Mouse (Mus musculus): ENCODE data around the gene Pgbd1.

Pgbd1 gene

GRCm38 (mm10) chr13:21415750-21416149 is 25.1 kb downstream of the Pgbd1 start:
- no peak for ATAC-seq (ENCODE audit: low TSS enrichment)

GRCm38 (mm10) chr13:21415266-21415665 is 25.6 kb downstream of the Pgbd1 start:
- no peak for ATAC-seq (ENCODE audit: low TSS enrichment)

- ATAC-seq (ENCODE audit: low TSS enrichment), result no peak
Observed at GRCm38 (mm10) chr13:21414231-21415212, 26.3 kb downstream of the Pgbd1 start.

GRCm38 (mm10) chr13:21408805-21409459 is 31.9 kb downstream of the Pgbd1 start:
- peak; percentile 53; the same call in 1 of the 2 replicates for ATAC-seq (ENCODE audit: low TSS enrichment)

- peak; percentile 100 for ATAC-seq (ENCODE audit: low TSS enrichment)
Observed at GRCm38 (mm10) chr13:21407969-21408804, 32.7 kb downstream of the Pgbd1 start.

GRCm38 (mm10) chr13:21407341-21407740 is 33.5 kb downstream of the Pgbd1 start:
- ATAC-seq (ENCODE audit: low TSS enrichment), result no peak

- peak; percentile 17 for ATAC-seq (ENCODE audit: low TSS enrichment)
Observed at GRCm38 (mm10) chr13:21402848-21403247, 38.0 kb downstream of the Pgbd1 start.

GRCm38 (mm10) chr13:21402287-21402846 is 38.5 kb downstream of the Pgbd1 start, which contains the start of gene Zkscan3:
Gene Zkscan3 (minus strand): TSS chr13:21402755.
- peak; percentile 99 for ATAC-seq (ENCODE audit: low TSS enrichment)

- ATAC-seq (ENCODE audit: low TSS enrichment), result peak; percentile 36
Observed at GRCm38 (mm10) chr13:21401636-21402286, 39.1 kb downstream of the Pgbd1 start.

GRCm38 (mm10) chr13:21401166-21401565 is 39.7 kb downstream of the Pgbd1 start:
- ATAC-seq (ENCODE audit: low TSS enrichment), result no peak

- no peak for ATAC-seq (ENCODE audit: low TSS enrichment)
Observed at GRCm38 (mm10) chr13:21397486-21397885, 43.4 kb downstream of the Pgbd1 start.

- peak; percentile 71 for ATAC-seq (ENCODE audit: low TSS enrichment)
Observed at GRCm38 (mm10) chr13:21396048-21396447, 44.8 kb downstream of the Pgbd1 start.

GRCm38 (mm10) chr13:21395623-21396022 is 45.2 kb downstream of the Pgbd1 start:
- ATAC-seq (ENCODE audit: low TSS enrichment), result 0 out of 2 replicates have a peak, but pooled peaks have one; percentile 4

- no peak for ATAC-seq (ENCODE audit: low TSS enrichment)
Observed at GRCm38 (mm10) chr13:21395211-21395610, 45.6 kb downstream of the Pgbd1 start.

- ATAC-seq (ENCODE audit: low TSS enrichment), result no peak
Observed at GRCm38 (mm10) chr13:21377773-21378172, 63.1 kb downstream of the Pgbd1 start.

- peak; percentile 97 for ATAC-seq (ENCODE audit: low TSS enrichment)
Observed at GRCm38 (mm10) chr13:21372700-21373099, 68.2 kb downstream of the Pgbd1 start.
